In genomic region chr3:100106736-100107135, GRCm38 (mm10) we compare ENCODE assay signal across 21 mouse cellular contexts. TPM values are rescaled to one million over a fixed set of nuclear protein-coding genes. Genes with fewer than 3 reads are reported as not detected.
DNase-seq lines count a peak whose midpoint lies in the region; ATAC-seq and TF ChIP-seq lines count a peak whose summit lies in the region.
"Had no signal": no experiment of that assay in that cellular context is flagged by ENCODE, and none has a peak within 500 bp of the region (broad histone marks: within the 10 kb centered on the region; RNA-seq: fewer than 3 reads in every experiment).

No protein-coding gene starts in this region.

- H3K4me1 ChIP-seq in midbrain, postnatal 0 days (ENCODE audit: insufficient read depth, low read length): no peaks in the 10 kb centered on the region
- H3K4me1 ChIP-seq in midbrain, embryonic 10.5 days: no peaks in the 10 kb centered on the region
- H3K4me1 ChIP-seq in liver, embryonic 12.5 days: no peaks in the 10 kb centered on the region
- H3K4me1 ChIP-seq: forebrain, embryonic 13.5 days; hindbrain, embryonic 12.5 days; limb, embryonic 12.5 days; liver, embryonic 13.5 days had no signal

- no peak for TF ChIP-seq CTCF in midbrain, postnatal 0 days (IDR thresholded peaks at IDR 0.05)

- DNase-seq in cerebellum, postnatal 4 days (ENCODE audit: low spot score in 2 of 2): no peak
- peak; percentile 36 for DNase-seq in midbrain, postnatal 0 days (ENCODE audit: low spot score)
- no peak for DNase-seq in midbrain, embryonic 10.5 days (ENCODE audit: low spot score)
- DNase-seq in cerebellum, postnatal 14 days: peak; percentile 76 to 82
- no peak for DNase-seq in kidney, postnatal 14 days
- DNase-seq: adrenal gland, postnatal 36 days; gastrocnemius, postnatal 14 days; kidney, adult 8-10 months; kidney, postnatal 36 days; liver, embryonic 13.5 days; lung, embryonic 14.5 days; lung, postnatal 36 days; thymus, postnatal 25 days had no signal

- H3K9ac ChIP-seq in midbrain, postnatal 0 days (replicated peaks; ENCODE audit: low read length, poor library complexity, severe bottlenecking): no peak overlapping the region
- H3K9ac ChIP-seq in liver, embryonic 12.5 days: no peak overlapping the region
- H3K9ac ChIP-seq: forebrain, embryonic 13.5 days; hindbrain, embryonic 12.5 days; limb, embryonic 12.5 days; liver, embryonic 13.5 days; lung, embryonic 14.5 days had no signal

- H3K36me3 ChIP-seq in midbrain, postnatal 0 days (ENCODE audit: insufficient read depth, low read length): no peaks in the 10 kb centered on the region
- H3K36me3 ChIP-seq in midbrain, embryonic 10.5 days: no peaks in the 10 kb centered on the region
- no peaks in the 10 kb centered on the region for H3K36me3 ChIP-seq in liver, embryonic 12.5 days
- H3K36me3 ChIP-seq: G1E; hindbrain, embryonic 12.5 days; limb, embryonic 12.5 days; liver, embryonic 13.5 days had no signal

- no peak overlapping the region for H3K27ac ChIP-seq in midbrain, postnatal 0 days (ENCODE audit: low read depth, low read length)
- H3K27ac ChIP-seq in midbrain, embryonic 10.5 days (replicated peaks): no peak overlapping the region
- no peak overlapping the region for H3K27ac ChIP-seq in liver, embryonic 12.5 days
- H3K27ac ChIP-seq: forebrain, embryonic 13.5 days; hindbrain, embryonic 12.5 days; left cerebral cortex, adult 2 months; limb, embryonic 12.5 days; liver, embryonic 13.5 days had no signal

- H3K4me2 ChIP-seq in midbrain, postnatal 0 days (ENCODE audit: low read depth, low read length, poor library complexity, severe bottlenecking): no peak overlapping the region
- H3K4me2 ChIP-seq in liver, embryonic 12.5 days: no peak overlapping the region
- H3K4me2 ChIP-seq: forebrain, embryonic 13.5 days; hindbrain, embryonic 12.5 days; limb, embryonic 12.5 days; liver, embryonic 13.5 days; lung, embryonic 14.5 days had no signal

- H3K27me3 ChIP-seq in midbrain, postnatal 0 days (ENCODE audit: insufficient read depth, low read length): no peaks in the 10 kb centered on the region
- H3K27me3 ChIP-seq in midbrain, embryonic 10.5 days (ENCODE audit: low read depth, poor library complexity, severe bottlenecking): no peaks in the 10 kb centered on the region
- H3K27me3 ChIP-seq in liver, embryonic 12.5 days (replicated peaks): no peaks in the 10 kb centered on the region
- H3K27me3 ChIP-seq: forebrain, embryonic 13.5 days; hindbrain, embryonic 12.5 days; limb, embryonic 12.5 days; liver, embryonic 13.5 days had no signal

- peak; percentile 84 for ATAC-seq in cerebellum, adult (ENCODE audit: insufficient number of reproducible peaks, low FRiP score, low TSS enrichment)
- ATAC-seq in midbrain, postnatal 0 days (ENCODE audit: low FRiP score): no peak
- ATAC-seq in liver, embryonic 12.5 days: no peak
- ATAC-seq: activated CD4-positive, CD25-positive, alpha-beta regulatory T cell, adult 4 months; forebrain, embryonic 13.5 days had no signal

- H3K4me3 ChIP-seq in midbrain, postnatal 0 days (ENCODE audit: low read depth, low read length): no peak overlapping the region
- H3K4me3 ChIP-seq in midbrain, embryonic 10.5 days: no peak overlapping the region
- no peak overlapping the region for H3K4me3 ChIP-seq in liver, embryonic 12.5 days
- H3K4me3 ChIP-seq: forebrain, embryonic 13.5 days; hindbrain, embryonic 12.5 days; left cerebral cortex, adult 2 months; limb, embryonic 12.5 days; liver, embryonic 13.5 days had no signal

- H3K9me3 ChIP-seq in midbrain, postnatal 0 days (ENCODE audit: low read length): no peaks in the 10 kb centered on the region
- H3K9me3 ChIP-seq in midbrain, embryonic 10.5 days (replicated peaks): no peaks in the 10 kb centered on the region
- no peaks in the 10 kb centered on the region for H3K9me3 ChIP-seq in liver, embryonic 12.5 days (replicated peaks)
- H3K9me3 ChIP-seq: forebrain, embryonic 13.5 days; G1E; hindbrain, embryonic 12.5 days; limb, embryonic 12.5 days; liver, embryonic 13.5 days had no signal

- 81% methylated on average over 2 of the region's 2 CpGs for WGBS in midbrain, postnatal 0 days
- 85% methylated on average over 2 of the region's 2 CpGs for WGBS in midbrain, embryonic 10.5 days
- WGBS in liver, embryonic 12.5 days (ENCODE audit: insufficient replicate concordance): 59% methylated on average over 2 of the region's 2 CpGs

RNA-seq across cellular contexts. Expression of gene Gdap2, which starts 55.4 kb away (rescaled TPM):
- 33.8 and 47.3 TPM in 2 replicates for total RNA-seq in midbrain, postnatal 0 days (2014; rRNA removed)
- 21.6 and 24.4 TPM in 2 replicates for polyA plus RNA-seq in midbrain, postnatal 0 days (2015; fragmentation: Nextera tagmentation; extraction: Ambion mirVana)
- 30.9 and 34.8 TPM in 2 replicates for polyA plus RNA-seq in midbrain, embryonic 10.5 days (2016; fragmentation: Nextera tagmentation; extraction: Ambion mirVana)
- polyA plus RNA-seq in liver, embryonic 12.5 days (2016; fragmentation: Nextera tagmentation; extraction: Ambion mirVana): 20.6 and 22.0 TPM in 2 replicates

RNA-seq across cellular contexts. Expression of gene Wdr3, which starts 55.5 kb away (rescaled TPM):
- total RNA-seq in midbrain, postnatal 0 days (2014; rRNA removed): 13.8 and 20.0 TPM in 2 replicates
- polyA plus RNA-seq in midbrain, postnatal 0 days (2015; fragmentation: Nextera tagmentation; extraction: Ambion mirVana): 20.6 and 22.9 TPM in 2 replicates
- 58.7 and 61.1 TPM in 2 replicates for polyA plus RNA-seq in midbrain, embryonic 10.5 days (2016; fragmentation: Nextera tagmentation; extraction: Ambion mirVana)
- 43.6 and 48.9 TPM in 2 replicates for polyA plus RNA-seq in liver, embryonic 12.5 days (2016; fragmentation: Nextera tagmentation; extraction: Ambion mirVana)

Comparison
In these comparisons a context has a peak if more than half of its experiments do, and no peak if none do; other contexts are left out.
1. DNase-seq: peak in midbrain, postnatal 0 days (single experiment) and cerebellum, postnatal 14 days (2 of 2); none in cerebellum, postnatal 4 days (0 of 2), midbrain, embryonic 10.5 days (single experiment) and kidney, postnatal 14 days (single experiment).